Comparison of ENCODE assay signal across 15 mouse cellular contexts in genomic region chr9:121381678-121382297, GRCm38 (mm10).
A peak's percentile ranks its signal among the peaks of the same experiment; 100 is the strongest.
DNase-seq lines count a peak whose midpoint lies in the region; ATAC-seq and TF ChIP-seq lines count a peak whose summit lies in the region.
"Had no signal": no experiment of that assay in that cellular context is flagged by ENCODE, and none has a peak within 500 bp of the region (broad histone marks: within the 10 kb centered on the region; RNA-seq: fewer than 3 reads in every experiment).

No protein-coding gene starts in this region.

- no peak for TF ChIP-seq POLR2A in CH12.LX (IDR thresholded peaks at IDR 0.05; ENCODE audit: low read depth, low read length)

- peak overlapping the region; percentile 29; the same call in 1 of the 2 replicates for H3K9ac ChIP-seq in heart, embryonic 13.5 days
- no peak overlapping the region for H3K9ac ChIP-seq in CH12.LX (ENCODE audit: insufficient read depth, low read depth)
- H3K9ac ChIP-seq in forebrain, embryonic 15.5 days (replicated peaks): no peak overlapping the region
- H3K9ac ChIP-seq: limb, embryonic 15.5 days; neural tube, embryonic 12.5 days had no signal

- H3K4me1 ChIP-seq in heart, embryonic 13.5 days: peaks cover 49% of the 10 kb centered on the region
- peaks cover 14 to 39% of the 10 kb centered on the region in 2 experiments for H3K4me1 ChIP-seq in CH12.LX (ENCODE audit: control insufficient read depth in 1 of 2, insufficient read depth in 2 of 2)
- peaks cover 34% of the 10 kb centered on the region for H3K4me1 ChIP-seq in forebrain, embryonic 15.5 days

- no peaks in the 10 kb centered on the region; the same call in 1 of the 2 replicates for H3K79me2 ChIP-seq in CH12.LX (replicated peaks; ENCODE audit: control insufficient read depth, extremely low read depth, insufficient read depth, poor library complexity, severe bottlenecking)

- TF ChIP-seq CTCF in CH12.LX (conservative IDR thresholded peaks at IDR 0.05 in 1 of 2, IDR thresholded peaks at IDR 0.05 in 1 of 2; ENCODE audit: low read depth in 2 of 2, low read length in 2 of 2): no peak

- no peak overlapping the region for H3K4me3 ChIP-seq in heart, embryonic 13.5 days
- no peak overlapping the region for H3K4me3 ChIP-seq in CH12.LX (replicated peaks in 1 of 3; ENCODE audit: low read depth in 2 of 3, low read length in 2 of 3, poor library complexity in 1 of 3)
- no peak overlapping the region for H3K4me3 ChIP-seq in forebrain, embryonic 15.5 days
- H3K4me3 ChIP-seq: limb, embryonic 15.5 days; neural tube, embryonic 12.5 days had no signal

- WGBS in heart, embryonic 13.5 days: 46% methylated on average over 17 of the region's 17 CpGs
- WGBS in forebrain, embryonic 15.5 days: 60% methylated on average over 17 of the region's 17 CpGs

- in situ Hi-C loops in CH12.LX (cut with MboI; ENCODE audit: low pct_ligation_motif_present, low pct_unique_long_range_greater_than_20kb, low sequenced_read_pairs): loop anchor here (10.0 kb wide), 1 partner anchor 63 kb away; no protein-coding TSS in a partner anchor

- dilution Hi-C loops in CH12.LX (cut with MboI; ENCODE audit: extremely low pct_ligation_motif_present, extremely low pct_unique_long_range_greater_than_20kb, low sequenced_read_pairs): no loop called here

- H3K27me3 ChIP-seq in heart, embryonic 13.5 days (replicated peaks): no peaks in the 10 kb centered on the region
- H3K27me3 ChIP-seq in CH12.LX (replicated peaks): no peaks in the 10 kb centered on the region
- H3K27me3 ChIP-seq in forebrain, embryonic 15.5 days: no peaks in the 10 kb centered on the region
- H3K27me3 ChIP-seq: limb, embryonic 15.5 days; neural tube, embryonic 12.5 days had no signal

- H3K27ac ChIP-seq in heart, embryonic 13.5 days (replicated peaks): peak overlapping the region; percentile 50
- H3K27ac ChIP-seq in CH12.LX (ENCODE audit: insufficient read depth, low read depth): no peak overlapping the region
- H3K27ac ChIP-seq in forebrain, embryonic 15.5 days (replicated peaks): peak overlapping the region; percentile 36; the same call in 1 of the 2 replicates
- H3K27ac ChIP-seq: limb, embryonic 15.5 days; neural tube, embryonic 12.5 days; stomach, postnatal 0 days had no signal

- H3K9me3 ChIP-seq in heart, embryonic 13.5 days: no peaks in the 10 kb centered on the region
- H3K9me3 ChIP-seq in CH12.LX (replicated peaks; ENCODE audit: low read length): peaks cover 2% of the 10 kb centered on the region
- H3K9me3 ChIP-seq in forebrain, embryonic 15.5 days: no peaks in the 10 kb centered on the region
- H3K9me3 ChIP-seq: limb, embryonic 15.5 days; neural tube, embryonic 12.5 days had no signal

- no peak; the same call in none of the 2 replicates for TF ChIP-seq EP300 in CH12.LX (IDR thresholded peaks at IDR 0.05; ENCODE audit: low read length)

- ATAC-seq in heart, embryonic 13.5 days (ENCODE audit: extremely low read depth, insufficient number of reproducible peaks, low FRiP score, low TSS enrichment): no peak
- ATAC-seq in forebrain, embryonic 15.5 days (replicated peaks): no peak

- intact Hi-C loops in heart, postnatal 25 days (cut with DNase I): loop anchor here (10.0 kb wide), 1 partner anchor 887 kb away; the partner anchor contains the start of gene Eif1b

- peaks cover 5% of the 10 kb centered on the region; the same call in 1 of the 2 replicates for H3K36me3 ChIP-seq in heart, embryonic 13.5 days
- H3K36me3 ChIP-seq in CH12.LX (replicated peaks in 1 of 2; ENCODE audit: control insufficient read depth in 1 of 2, insufficient read depth in 1 of 2, low read length in 1 of 2): peaks cover 0 to 41% of the 10 kb centered on the region in 2 experiments
- no peaks in the 10 kb centered on the region for H3K36me3 ChIP-seq in forebrain, embryonic 15.5 days
- H3K36me3 ChIP-seq: limb, embryonic 15.5 days; neural tube, embryonic 12.5 days had no signal

- peak overlapping the region; percentile 40 for H3K4me2 ChIP-seq in heart, embryonic 13.5 days
- peak overlapping the region; percentile 59 for H3K4me2 ChIP-seq in CH12.LX (ENCODE audit: insufficient read depth, low read depth, poor library complexity, severe bottlenecking)
- no peak overlapping the region for H3K4me2 ChIP-seq in forebrain, embryonic 15.5 days (replicated peaks)
- H3K4me2 ChIP-seq: limb, embryonic 15.5 days; neural tube, embryonic 12.5 days had no signal

- TF ChIP-seq RAD21 in CH12.LX (IDR thresholded peaks at IDR 0.05; ENCODE audit: low read depth, low read length): no peak

- no peak for DNase-seq in heart, postnatal 25 days (ENCODE audit: low spot score)
- DNase-seq in kidney, postnatal 36 days: peak; percentile 28 to 50
- DNase-seq in kidney, postnatal 14 days: no peak
- DNase-seq in CH12.LX (ENCODE audit: extremely low read depth): peak; percentile 33
- DNase-seq in adrenal gland, adult 18-20 months (ENCODE audit: low spot score in 2 of 2): no peak
- DNase-seq in B cell, adult 2 months: no peak
- DNase-seq: adrenal gland, postnatal 14 days; midbrain, embryonic 14.5 days; retina, postnatal 1 day; spleen, adult 18-20 months had no signal

TF ChIP-seq in CH12.LX, 34 proteins besides CTCF, POLR2A, EP300 and RAD21:
- TF ChIP-seq ZNF384 (IDR thresholded peaks at IDR 0.05; ENCODE audit: low read depth, low read length): peak; percentile 81
- TF ChIP-seq POLR2AphosphoS2 (IDR thresholded peaks at IDR 0.05; ENCODE audit: low read depth, low read length): no peak
- TF ChIP-seq JUND (conservative IDR thresholded peaks at IDR 0.05; ENCODE audit: low read depth, low read length): no peak
- no peak for TF ChIP-seq MAFK (IDR thresholded peaks at IDR 0.05; ENCODE audit: insufficient replicate concordance, low read length)
- TF ChIP-seq MEF2A (IDR thresholded peaks at IDR 0.05; ENCODE audit: borderline replicate concordance, low read depth, low read length): 0 out of 2 replicates have a peak, but pooled peaks have one; percentile 27
- no peak for TF ChIP-seq PAX5 (IDR thresholded peaks at IDR 0.05; ENCODE audit: low read length)
- TF ChIP-seq BHLHE40 (IDR thresholded peaks at IDR 0.05; ENCODE audit: low read depth, low read length): peak; percentile 40; the same call in 1 of the 2 replicates

Comparison
In these comparisons a context has a peak if more than half of its experiments do, and no peak if none do; other contexts are left out.
1. DNase-seq: peak in kidney, postnatal 36 days (2 of 2) and CH12.LX (single experiment); none in heart, postnatal 25 days (single experiment), kidney, postnatal 14 days (single experiment), adrenal gland, adult 18-20 months (0 of 2) and B cell, adult 2 months (0 of 2).